ENCODE assay signal across 23 mouse cellular contexts in the genomic region with DNA sequence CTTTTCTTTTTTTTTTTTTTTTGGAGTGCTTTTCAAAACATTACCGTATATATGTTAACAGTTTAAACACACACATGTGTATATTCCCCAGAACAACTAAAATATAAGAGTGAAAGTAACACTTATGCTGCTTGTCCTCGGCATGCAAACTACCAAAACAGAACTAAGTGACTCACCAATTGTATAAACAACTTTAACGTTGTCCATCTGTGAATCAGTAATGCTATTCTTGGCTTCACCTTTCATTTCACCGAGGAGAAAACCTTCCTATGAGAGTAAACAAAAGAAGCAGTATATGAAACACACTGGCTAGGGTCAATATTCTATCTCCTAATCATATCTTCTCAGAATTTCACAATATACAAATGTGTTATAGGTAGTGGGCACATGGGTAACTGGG. TPM values are rescaled to one million over a fixed set of nuclear protein-coding genes. Genes with fewer than 3 reads are reported as not detected.
A peak's percentile ranks its signal among the peaks of the same experiment; 100 is the strongest.
DNase-seq lines count a peak whose midpoint lies in the region; TF ChIP-seq lines count a peak whose summit lies in the region.
"Had no signal": no experiment of that assay in that cellular context is flagged by ENCODE, and none has a peak within 500 bp of the region (broad histone marks: within the 10 kb centered on the region; RNA-seq: fewer than 3 reads in every experiment).

No protein-coding gene starts in this region.

- H3ac ChIP-seq in myocyte (ENCODE audit: control insufficient read depth, insufficient read length): no peak overlapping the region

- peaks cover 6% of the 10 kb centered on the region for H3K36me3 ChIP-seq in myocyte (ENCODE audit: control insufficient read depth, insufficient read depth)

- DNase-seq in 3T3-L1 (ENCODE audit: low read depth, low spot score) (peak; percentile 73), A20 (ENCODE audit: low read depth, low spot score) (peak; percentile 25), NIH3T3 (ENCODE audit: low read depth) (peak; percentile 69)
- DNase-seq in cerebellum, adult 18-20 months: no peak
- DNase-seq in thymus, postnatal 4 days: no peak
- DNase-seq in thymus, postnatal 14 days: no peak
- DNase-seq in urinary bladder, adult 2 months (ENCODE audit: low spot score): no peak
- DNase-seq: adrenal gland, adult 2 months; adrenal gland, adult 8-10 months; adrenal gland, postnatal 10 days; adrenal gland, postnatal 14 days; adrenal gland, postnatal 25 days; adrenal gland, postnatal 36 days; B cell, adult 2 months; cerebellum, adult 11 months; cerebellum, adult 11-12 months; cerebellum, adult 2 months; cerebellum, adult 8-10 months; cerebellum, adult 9-10 months had no signal

- H3K27me3 ChIP-seq in myocyte (ENCODE audit: control insufficient read depth, insufficient read depth, insufficient read length): no peaks in the 10 kb centered on the region
- H3K27me3 ChIP-seq: CH12.LX, Patski had no signal

- TF ChIP-seq POLR2A in myocyte (IDR thresholded peaks at IDR 0.05; ENCODE audit: insufficient read length, low read depth): no peak

- no peak overlapping the region for H3K4me3 ChIP-seq in myocyte

- peak overlapping the region; percentile 21 for H3K4me2 ChIP-seq in myocyte (ENCODE audit: low read depth)

- H3K79me2 ChIP-seq in myocyte (ENCODE audit: control insufficient read depth, insufficient read depth): peaks cover 5% of the 10 kb centered on the region

TF ChIP-seq in myocyte, 11 proteins besides CTCF, POLR2A, EP300 and RAD21:
- no peak for TF ChIP-seq SRF (IDR thresholded peaks at IDR 0.05; ENCODE audit: control insufficient read depth, insufficient read length, low read depth)

RNA-seq across cellular contexts. Expression of gene Abraxas1, which starts 2.4 kb away (rescaled TPM):
- polyA plus RNA-seq in myocyte (2012; fragmentation: generic; extraction: Trizol): 7.6 TPM
- polyA plus RNA-seq in urinary bladder, adult 2 months (2012; rRNA removed): 15.9 and 17.9 TPM in 2 replicates

RNA-seq across cellular contexts. Expression of gene Mrps18c, which starts 19.9 kb away (rescaled TPM):
- polyA plus RNA-seq in myocyte (2012; fragmentation: generic; extraction: Trizol): 71.7 TPM
- 46.5 and 47.4 TPM in 2 replicates for polyA plus RNA-seq in urinary bladder, adult 2 months (2012; rRNA removed)

RNA-seq across cellular contexts. Expression of gene Helq, which starts 19.9 kb away (rescaled TPM):
- polyA plus RNA-seq in myocyte (2012; fragmentation: generic; extraction: Trizol): 4.2 TPM
- polyA plus RNA-seq in urinary bladder, adult 2 months (2012; rRNA removed): 12.8 and 13.6 TPM in 2 replicates

RNA-seq across cellular contexts. Expression of gene Gpat3, which starts 27.2 kb away (rescaled TPM):
- polyA plus RNA-seq in myocyte (2012; fragmentation: generic; extraction: Trizol): 4.7 TPM
- 7.2 and 8.9 TPM in 2 replicates for polyA plus RNA-seq in urinary bladder, adult 2 months (2012; rRNA removed)
- polyA plus RNA-seq: G1E had no signal

Comparison
In these comparisons a context has a peak if more than half of its experiments do, and no peak if none do; other contexts are left out.
1. DNase-seq: peak in 3T3-L1 (single experiment), A20 (single experiment) and NIH3T3 (single experiment); none in cerebellum, adult 18-20 months (0 of 2), thymus, postnatal 4 days (single experiment), thymus, postnatal 14 days (single experiment) and urinary bladder, adult 2 months (single experiment).